ENCODE assay signal across 24 mouse cellular contexts in the genomic region with DNA sequence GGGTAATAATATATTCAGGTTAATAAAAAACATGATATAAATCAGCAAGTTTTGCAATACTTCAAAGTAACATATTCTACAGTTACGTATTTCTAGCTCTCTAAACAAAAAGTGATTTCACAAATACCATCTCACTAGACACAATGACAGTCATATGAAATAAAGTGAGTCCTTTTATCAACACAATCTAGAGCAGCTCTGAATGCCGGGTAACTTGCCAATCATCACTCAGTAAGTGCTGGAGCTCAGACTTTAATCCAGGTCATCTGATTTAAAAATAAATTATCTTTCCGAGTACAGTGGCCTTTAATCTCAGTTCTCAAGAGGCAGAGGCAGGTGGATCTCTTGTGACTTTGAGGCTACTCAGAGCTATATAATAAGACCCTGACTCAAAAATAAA. TPM values are rescaled to one million over a fixed set of nuclear protein-coding genes. Genes with fewer than 3 reads are reported as not detected.
DNase-seq lines count a peak whose midpoint lies in the region; ATAC-seq and TF ChIP-seq lines count a peak whose summit lies in the region.
"Had no signal": no experiment of that assay in that cellular context is flagged by ENCODE, and none has a peak within 500 bp of the region (broad histone marks: within the 10 kb centered on the region; RNA-seq: fewer than 3 reads in every experiment).

No protein-coding gene starts in this region.

- ATAC-seq in kidney, embryonic 15.5 days (replicated peaks; ENCODE audit: low FRiP score): no peak
- ATAC-seq in liver, embryonic 12.5 days: no peak
- ATAC-seq in CD4-positive, CD25-positive, alpha-beta regulatory T cell, adult 4 months: no peak
- ATAC-seq in monocyte, adult 5-6 weeks (replicated peaks; ENCODE audit: insufficient number of reproducible peaks, low FRiP score, low TSS enrichment, poor library complexity, severe bottlenecking): no peak
- ATAC-seq: activated CD4-positive, CD25-positive, alpha-beta regulatory T cell, adult 4 months; forebrain, embryonic 14.5 days; hindbrain, postnatal 0 days; midbrain, embryonic 15.5 days had no signal

- WGBS in kidney, embryonic 15.5 days: 74% methylated on average over 3 of the region's 3 CpGs
- 69% methylated on average over 3 of the region's 3 CpGs for WGBS in liver, embryonic 12.5 days (ENCODE audit: insufficient replicate concordance)

- H3K9ac ChIP-seq in kidney, embryonic 15.5 days: no peak overlapping the region
- peak overlapping the region; percentile 90; the same call in 1 of the 2 replicates for H3K9ac ChIP-seq in liver, embryonic 12.5 days
- H3K9ac ChIP-seq: embryonic facial prominence, embryonic 12.5 days; heart, embryonic 12.5 days; midbrain, embryonic 15.5 days had no signal

- peaks cover 91% of the 10 kb centered on the region for H3K79me2 ChIP-seq in myocyte (ENCODE audit: control insufficient read depth, insufficient read depth)

- no peaks in the 10 kb centered on the region for H3K9me3 ChIP-seq in kidney, embryonic 15.5 days (replicated peaks)
- no peaks in the 10 kb centered on the region for H3K9me3 ChIP-seq in liver, embryonic 12.5 days (replicated peaks)
- H3K9me3 ChIP-seq: embryonic facial prominence, embryonic 12.5 days; heart, embryonic 12.5 days; hindbrain, embryonic 10.5 days; midbrain, embryonic 15.5 days had no signal

- peak overlapping the region; percentile 88; the same call in 1 of the 2 replicates for H3K4me2 ChIP-seq in kidney, embryonic 15.5 days
- peak overlapping the region; percentile 80 for H3K4me2 ChIP-seq in liver, embryonic 12.5 days
- peak overlapping the region; percentile 68 for H3K4me2 ChIP-seq in myocyte (ENCODE audit: low read depth)
- H3K4me2 ChIP-seq: embryonic facial prominence, embryonic 12.5 days; heart, embryonic 12.5 days had no signal

- H3K36me3 ChIP-seq in kidney, embryonic 15.5 days: peaks cover 5% of the 10 kb centered on the region; the same call in 1 of the 2 replicates
- H3K36me3 ChIP-seq in liver, embryonic 12.5 days: peaks cover 22% of the 10 kb centered on the region
- peaks cover 17% of the 10 kb centered on the region for H3K36me3 ChIP-seq in myocyte (ENCODE audit: control insufficient read depth, insufficient read depth)
- H3K36me3 ChIP-seq: midbrain, embryonic 15.5 days had no signal

- H3ac ChIP-seq in myocyte (ENCODE audit: control insufficient read depth, insufficient read length): no peak overlapping the region

- peaks cover 44% of the 10 kb centered on the region for H3K4me1 ChIP-seq in kidney, embryonic 15.5 days
- H3K4me1 ChIP-seq in liver, embryonic 12.5 days: peaks cover 69% of the 10 kb centered on the region

- H3K27ac ChIP-seq in kidney, embryonic 15.5 days: 0 out of 2 replicates have a peak overlapping the region, but pooled peaks have one; percentile 14
- 0 out of 2 replicates have a peak overlapping the region, but pooled peaks have one; percentile 36 for H3K27ac ChIP-seq in liver, embryonic 12.5 days
- H3K27ac ChIP-seq: embryonic facial prominence, embryonic 12.5 days; hindbrain, embryonic 10.5 days; hindbrain, postnatal 0 days; macrophage; midbrain, embryonic 15.5 days had no signal

- TF ChIP-seq POLR2A in myocyte (IDR thresholded peaks at IDR 0.05; ENCODE audit: insufficient read length, low read depth): no peak

- H3K4me3 ChIP-seq in kidney, embryonic 15.5 days (replicated peaks): peak overlapping the region; percentile 91; the same call in 1 of the 2 replicates
- H3K4me3 ChIP-seq in liver, embryonic 12.5 days: peak overlapping the region; percentile 92
- H3K4me3 ChIP-seq in myocyte: no peak overlapping the region
- H3K4me3 ChIP-seq: embryonic facial prominence, embryonic 12.5 days; heart, embryonic 12.5 days; hindbrain, embryonic 10.5 days; midbrain, embryonic 15.5 days had no signal

- no peak for DNase-seq in kidney, adult 8-10 months
- DNase-seq in fat pad, adult 2 months (ENCODE audit: extremely low read depth, low read depth, low spot score): peak; percentile 70
- DNase-seq: adrenal gland, adult 8-10 months; B cell, adult 2 months; cerebellum, adult 2 months; cerebellum, postnatal 25 days; heart, postnatal 10 days; kidney, adult 18-20 months; kidney, postnatal 25 days; thymus, adult 2 months; thymus, postnatal 4 days had no signal

- no peaks in the 10 kb centered on the region for H3K27me3 ChIP-seq in kidney, embryonic 15.5 days
- H3K27me3 ChIP-seq in liver, embryonic 12.5 days (replicated peaks): no peaks in the 10 kb centered on the region
- no peaks in the 10 kb centered on the region for H3K27me3 ChIP-seq in myocyte (ENCODE audit: control insufficient read depth, insufficient read depth, insufficient read length)
- H3K27me3 ChIP-seq: embryonic facial prominence, embryonic 12.5 days; heart, embryonic 12.5 days; midbrain, embryonic 15.5 days had no signal

TF ChIP-seq in myocyte, 11 proteins besides CTCF, POLR2A, EP300 and RAD21:
- no peak for TF ChIP-seq TCF3 (IDR thresholded peaks at IDR 0.05; ENCODE audit: insufficient read length, low read depth)
- TF ChIP-seq TCF12 (IDR thresholded peaks at IDR 0.05; ENCODE audit: insufficient read depth, poor library complexity, severe bottlenecking): no peak
- TF ChIP-seq SRF (IDR thresholded peaks at IDR 0.05; ENCODE audit: control insufficient read depth, insufficient read length, low read depth): no peak
- no peak for TF ChIP-seq MYOG (IDR thresholded peaks at IDR 0.05; ENCODE audit: control insufficient read depth in 1 of 3, insufficient read depth in 1 of 3, insufficient read length in 2 of 3, low read depth in 2 of 3)
- no peak for TF ChIP-seq CEBPB (IDR thresholded peaks at IDR 0.05; ENCODE audit: insufficient read depth, poor library complexity, severe bottlenecking)
- no peak for TF ChIP-seq E2F4 (IDR thresholded peaks at IDR 0.05; ENCODE audit: insufficient read depth)
- TF ChIP-seq REST (IDR thresholded peaks at IDR 0.05; ENCODE audit: insufficient read depth, insufficient read length): no peak

RNA-seq across cellular contexts. Expression of a gene that starts 2.2 kb away (rescaled TPM):
- 139 and 144 TPM in 2 replicates for polyA plus RNA-seq in kidney, embryonic 15.5 days (2015; fragmentation: Nextera tagmentation; extraction: Ambion mirVana)
- 102 and 110 TPM in 2 replicates for polyA plus RNA-seq in liver, embryonic 12.5 days (2016; fragmentation: Nextera tagmentation; extraction: Ambion mirVana)
- polyA plus RNA-seq in myocyte (2012; fragmentation: generic; extraction: Trizol): 169 TPM
- polyA plus RNA-seq in CD4-positive, CD25-positive, alpha-beta regulatory T cell, adult 4 months (2017; shearing (Covaris generic)): 100 to 1,000 TPM; 405 to 430 TPM
- 123 to 188 TPM (median 140 TPM) in 3 replicates for total RNA-seq in monocyte, adult 5-6 weeks (2017)

RNA-seq across cellular contexts. Expression of a gene that starts 2.4 kb away (rescaled TPM):
- 35.8 and 38.2 TPM in 2 replicates for polyA plus RNA-seq in kidney, embryonic 15.5 days (2015; fragmentation: Nextera tagmentation; extraction: Ambion mirVana)
- 26.1 and 26.8 TPM in 2 replicates for polyA plus RNA-seq in liver, embryonic 12.5 days (2016; fragmentation: Nextera tagmentation; extraction: Ambion mirVana)
- 22.6 TPM for polyA plus RNA-seq in myocyte (2012; fragmentation: generic; extraction: Trizol)
- 10 to 100 TPM in 1 of 2 experiments, 1 to 10 TPM in 1; 9.8 to 10.7 TPM for polyA plus RNA-seq in CD4-positive, CD25-positive, alpha-beta regulatory T cell, adult 4 months (2017; shearing (Covaris generic))
- 7.6 to 9.9 TPM (median 9.0 TPM) in 3 replicates for total RNA-seq in monocyte, adult 5-6 weeks (2017)
